Comparison of ENCODE assay signal across 16 mouse cellular contexts in the genomic region with DNA sequence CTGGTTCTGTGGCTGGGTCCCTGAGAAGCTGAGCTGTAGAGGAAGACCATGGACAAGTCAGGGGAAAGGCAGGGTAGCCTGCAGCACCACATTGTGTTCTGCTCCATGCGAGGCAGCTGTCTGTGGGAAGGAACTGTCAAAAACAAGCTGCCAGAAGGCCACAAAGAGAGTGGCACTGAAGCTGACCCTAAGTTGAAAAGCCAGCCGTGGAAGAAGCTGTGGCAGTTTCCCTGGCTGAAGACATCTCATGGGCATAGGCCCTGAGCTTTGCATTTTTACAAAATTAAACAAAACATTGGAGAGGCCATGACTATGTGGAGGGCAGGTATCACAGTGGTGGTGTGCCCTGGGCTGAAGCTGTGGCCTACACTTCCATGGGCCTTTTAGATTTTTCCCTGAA. TPM values are rescaled to one million over a fixed set of nuclear protein-coding genes. Genes with fewer than 3 reads are reported as not detected.
DNase-seq lines count a peak whose midpoint lies in the region; ATAC-seq lines count a peak whose summit lies in the region.
"Had no signal": no experiment of that assay in that cellular context is flagged by ENCODE, and none has a peak within 500 bp of the region (broad histone marks: within the 10 kb centered on the region; RNA-seq: fewer than 3 reads in every experiment).

No protein-coding gene starts in this region.

- H3K27me3 ChIP-seq in heart, embryonic 14.5 days (ENCODE audit: control insufficient read depth, insufficient read depth, low read length): no peaks in the 10 kb centered on the region
- H3K27me3 ChIP-seq in limb, embryonic 12.5 days: no peaks in the 10 kb centered on the region
- no peaks in the 10 kb centered on the region for H3K27me3 ChIP-seq in limb, embryonic 10.5 days (ENCODE audit: low read depth, poor library complexity, severe bottlenecking)
- H3K27me3 ChIP-seq in embryonic facial prominence, embryonic 13.5 days: no peaks in the 10 kb centered on the region
- no peaks in the 10 kb centered on the region for H3K27me3 ChIP-seq in liver, embryonic 13.5 days
- H3K27me3 ChIP-seq: intestine, embryonic 15.5 days had no signal

- H3K9me3 ChIP-seq in heart, embryonic 14.5 days (ENCODE audit: control insufficient read depth, low read length): no peaks in the 10 kb centered on the region
- H3K9me3 ChIP-seq in limb, embryonic 12.5 days: no peaks in the 10 kb centered on the region
- H3K9me3 ChIP-seq in limb, embryonic 10.5 days (replicated peaks): no peaks in the 10 kb centered on the region
- H3K9me3 ChIP-seq in embryonic facial prominence, embryonic 13.5 days: no peaks in the 10 kb centered on the region
- H3K9me3 ChIP-seq in liver, embryonic 13.5 days (replicated peaks): no peaks in the 10 kb centered on the region
- H3K9me3 ChIP-seq: intestine, embryonic 15.5 days had no signal

- 55% methylated on average over 2 of the region's 2 CpGs for WGBS in heart, embryonic 14.5 days
- 71% methylated on average over 2 of the region's 2 CpGs for WGBS in limb, embryonic 12.5 days
- 78% methylated on average over 2 of the region's 2 CpGs for WGBS in limb, embryonic 10.5 days
- WGBS in embryonic facial prominence, embryonic 13.5 days: 62% methylated on average over 2 of the region's 2 CpGs
- WGBS in liver, embryonic 13.5 days (ENCODE audit: insufficient replicate concordance): 51% methylated on average over 2 of the region's 2 CpGs

- H3K9ac ChIP-seq in heart, embryonic 14.5 days (ENCODE audit: low read length): peak overlapping the region; percentile 57; the same call in 1 of the 2 replicates
- H3K9ac ChIP-seq in limb, embryonic 12.5 days (replicated peaks): 0 out of 2 replicates have a peak overlapping the region, but pooled peaks have one; percentile 8
- no peak overlapping the region for H3K9ac ChIP-seq in embryonic facial prominence, embryonic 13.5 days
- peak overlapping the region; percentile 36; the same call in 1 of the 2 replicates for H3K9ac ChIP-seq in liver, embryonic 13.5 days
- H3K9ac ChIP-seq: forebrain, postnatal 0 days; intestine, embryonic 15.5 days had no signal

- DNase-seq in heart, postnatal 14 days: no peak
- no peak for DNase-seq in limb, embryonic 10.5 days (ENCODE audit: low spot score)
- no peak for DNase-seq in liver, embryonic 13.5 days
- DNase-seq in cerebellum, postnatal 14 days: no peak
- DNase-seq: cerebellum, adult 18-20 months; forebrain, postnatal 0 days; gastrocnemius, postnatal 36 days; kidney, postnatal 10 days; midbrain, embryonic 14.5 days; right cerebral cortex, postnatal 25 days; thymus, adult 18-20 months had no signal

- H3K27ac ChIP-seq in heart, embryonic 14.5 days (replicated peaks in 1 of 2; ENCODE audit: control insufficient read depth in 1 of 2, insufficient read depth in 1 of 2, low read depth in 2 of 2, low read length in 2 of 2): peak overlapping the region; percentile 42 to 86; a peak in 3 of 4 replicates
- peak overlapping the region; percentile 66; the same call in 1 of the 2 replicates for H3K27ac ChIP-seq in limb, embryonic 12.5 days
- H3K27ac ChIP-seq in limb, embryonic 10.5 days: no peak overlapping the region
- peak overlapping the region; percentile 77; the same call in 1 of the 2 replicates for H3K27ac ChIP-seq in embryonic facial prominence, embryonic 13.5 days
- H3K27ac ChIP-seq in liver, embryonic 13.5 days: peak overlapping the region; percentile 58
- H3K27ac ChIP-seq: intestine, embryonic 15.5 days had no signal

- no peak for ATAC-seq in heart, embryonic 14.5 days (ENCODE audit: insufficient number of reproducible peaks, insufficient read depth, low FRiP score, low read depth)
- no peak for ATAC-seq in limb, embryonic 12.5 days (ENCODE audit: insufficient number of reproducible peaks, insufficient read depth, low FRiP score, low TSS enrichment, low read depth)
- ATAC-seq in embryonic facial prominence, embryonic 13.5 days (ENCODE audit: insufficient number of reproducible peaks, insufficient read depth, low FRiP score, low TSS enrichment, low read depth): no peak
- no peak for ATAC-seq in liver, embryonic 13.5 days (ENCODE audit: low read depth)
- ATAC-seq: forebrain, postnatal 0 days; intestine, embryonic 15.5 days had no signal

- H3K4me3 ChIP-seq in heart, embryonic 14.5 days (ENCODE audit: control insufficient read depth in 1 of 2, insufficient read depth in 1 of 2, low read depth in 1 of 2, low read length in 2 of 2): no peak overlapping the region
- no peak overlapping the region for H3K4me3 ChIP-seq in limb, embryonic 12.5 days (replicated peaks)
- H3K4me3 ChIP-seq in limb, embryonic 10.5 days: no peak overlapping the region
- H3K4me3 ChIP-seq in embryonic facial prominence, embryonic 13.5 days: no peak overlapping the region
- no peak overlapping the region for H3K4me3 ChIP-seq in liver, embryonic 13.5 days (replicated peaks)
- H3K4me3 ChIP-seq: erythroblast, embryonic 14.5 days; intestine, embryonic 15.5 days had no signal

- no peak overlapping the region for H3K4me2 ChIP-seq in heart, embryonic 14.5 days (ENCODE audit: low read length)
- no peak overlapping the region for H3K4me2 ChIP-seq in limb, embryonic 12.5 days
- no peak overlapping the region for H3K4me2 ChIP-seq in embryonic facial prominence, embryonic 13.5 days
- no peak overlapping the region for H3K4me2 ChIP-seq in liver, embryonic 13.5 days
- H3K4me2 ChIP-seq: intestine, embryonic 15.5 days had no signal

- peaks cover 30 to 67% of the 10 kb centered on the region in 2 experiments for H3K4me1 ChIP-seq in heart, embryonic 14.5 days (ENCODE audit: control insufficient read depth in 2 of 2, insufficient read depth in 2 of 2, low read length in 2 of 2)
- peaks cover 28% of the 10 kb centered on the region for H3K4me1 ChIP-seq in limb, embryonic 12.5 days (replicated peaks)
- peaks cover 28% of the 10 kb centered on the region for H3K4me1 ChIP-seq in limb, embryonic 10.5 days
- peaks cover 39% of the 10 kb centered on the region for H3K4me1 ChIP-seq in embryonic facial prominence, embryonic 13.5 days
- H3K4me1 ChIP-seq in liver, embryonic 13.5 days (replicated peaks): peaks cover 69% of the 10 kb centered on the region

- intact Hi-C loops in heart, postnatal 14 days (cut with DNase I): loop anchor here (2.0 kb wide), 1 partner anchor 30 kb away; no protein-coding TSS in a partner anchor

- 0 out of 2 replicates have a peak, but pooled peaks cover 3% of the 10 kb centered on the region for H3K36me3 ChIP-seq in heart, embryonic 14.5 days (ENCODE audit: control insufficient read depth, insufficient read depth, low read length)
- H3K36me3 ChIP-seq in limb, embryonic 12.5 days: no peaks in the 10 kb centered on the region
- H3K36me3 ChIP-seq in limb, embryonic 10.5 days: no peaks in the 10 kb centered on the region
- no peaks in the 10 kb centered on the region for H3K36me3 ChIP-seq in embryonic facial prominence, embryonic 13.5 days
- H3K36me3 ChIP-seq in liver, embryonic 13.5 days: no peaks in the 10 kb centered on the region; the same call in 1 of the 2 replicates
- H3K36me3 ChIP-seq: intestine, embryonic 15.5 days had no signal

RNA-seq across cellular contexts. Expression of gene Gna12, which starts 31.0 kb away (rescaled TPM):
- 46.4 and 53.8 TPM in 2 replicates for polyA plus RNA-seq in heart, embryonic 14.5 days (2014; fragmentation: Nextera tagmentation; extraction: Ambion mirVana)
- 10 to 100 TPM; 80.5 to 84.2 TPM for total RNA-seq in heart, postnatal 14 days (2021)
- 18.5 and 49.7 TPM in 2 replicates for polyA plus RNA-seq in limb, embryonic 12.5 days (2016; fragmentation: Nextera tagmentation; extraction: Ambion mirVana)
- polyA plus RNA-seq in limb, embryonic 10.5 days (2016; fragmentation: Nextera tagmentation; extraction: Ambion mirVana): 13.4 and 18.8 TPM in 2 replicates
- 9.3 and 14.3 TPM in 2 replicates for polyA plus RNA-seq in embryonic facial prominence, embryonic 13.5 days (2015; fragmentation: Nextera tagmentation; extraction: Ambion mirVana)
- polyA plus RNA-seq in liver, embryonic 13.5 days (2015; fragmentation: Nextera tagmentation; extraction: Ambion mirVana): 5.3 and 7.0 TPM in 2 replicates
